Mouse (Mus musculus) liver, embryonic 16.5 days (tissue): ENCODE data around the gene Ceacam20. TPM values are rescaled to one million over a fixed set of nuclear protein-coding genes. Genes with fewer than 3 reads are reported as not detected.
"Not testable (repeated sequence)": the region's sequence is repeated elsewhere in the genome, so short reads cannot be mapped to it uniquely, and the experiment has no call there.

Experiments
- ATAC-seq: fragments of 200-750 bp; cut with Nextera tagmentation; 2 replicates; pipeline ENCODE4 v1.8.0; 2017; ENCODE audit warnings: low read depth, mild to moderate bottlenecking, moderate number of reproducible peaks, moderate library complexity
- H3K27ac ChIP-seq: fragments of 300-500 bp; sonication (generic); 2 replicates; pipeline ENCODE4 v1.5.1; 2014; ENCODE audit warnings: mild to moderate bottlenecking, low read length
- H3K27me3 ChIP-seq: fragments of 300-500 bp; sonication (generic); 2 replicates; pipeline ENCODE4 v1.6.1; 2014; ENCODE audit warnings: low read depth, low read length, mixed read lengths; ENCODE audit not compliant: control insufficient read depth, insufficient read depth
- H3K36me3 ChIP-seq: fragments of 300-500 bp; sonication (generic); 2 replicates; pipeline ENCODE4 v1.6.1; 2014; ENCODE audit warnings: mild to moderate bottlenecking; ENCODE audit not compliant: control insufficient read depth, insufficient read depth
- H3K4me1 ChIP-seq: fragments of 300-500 bp; sonication (generic); 2 replicates; pipeline ENCODE4 v1.6.1; 2014; ENCODE audit warnings: low read depth, low read length, mixed read lengths; ENCODE audit not compliant: control insufficient read depth
- H3K4me2 ChIP-seq: fragments of 300-500 bp; sonication (generic); 2 replicates; pipeline ENCODE4 v1.6.1; 2014; ENCODE audit warnings: low read depth, low read length, mixed read lengths
- H3K4me3 ChIP-seq: fragments of 300-500 bp; sonication (generic); 2 replicates; pipeline ENCODE4 v1.5.1; 2014; ENCODE audit warnings: low read depth, mild to moderate bottlenecking, low read length
- H3K9ac ChIP-seq: fragments of 300-500 bp; sonication (generic); 2 replicates; pipeline ENCODE4 v1.6.1; 2014; ENCODE audit warnings: low read depth, low read length
- H3K9me3 ChIP-seq: fragments of 300-500 bp; sonication (generic); replicated peaks from 2 replicates; pipeline ENCODE4 v1.6.1; 2016; ENCODE audit warnings: low read length; ENCODE audit not compliant: control insufficient read depth
- WGBS: fragments of 180-500 bp; shearing (Covaris S2); extraction: QIAGEN DNeasy Blood & Tissue Kit; methylation state at CpG from one replicate; pipeline ENCODE4 v1.1.7; 2014; ENCODE audit not compliant: insufficient replicate concordance; 5-methylcytosine and 5-hydroxymethylcytosine counted together
- polyA plus RNA-seq: library from polyadenylated mRNA; unstranded; fragments of >200 nt; fragmentation: Nextera tagmentation; extraction: Ambion mirVana; gene quantifications from 2 replicates; pipeline ENCODE4 v1.2.1, GENCODE M21; 2015

Ceacam20 gene
- polyA plus RNA-seq, 1 experiment from 2014 or later, result not detected

DNA sequence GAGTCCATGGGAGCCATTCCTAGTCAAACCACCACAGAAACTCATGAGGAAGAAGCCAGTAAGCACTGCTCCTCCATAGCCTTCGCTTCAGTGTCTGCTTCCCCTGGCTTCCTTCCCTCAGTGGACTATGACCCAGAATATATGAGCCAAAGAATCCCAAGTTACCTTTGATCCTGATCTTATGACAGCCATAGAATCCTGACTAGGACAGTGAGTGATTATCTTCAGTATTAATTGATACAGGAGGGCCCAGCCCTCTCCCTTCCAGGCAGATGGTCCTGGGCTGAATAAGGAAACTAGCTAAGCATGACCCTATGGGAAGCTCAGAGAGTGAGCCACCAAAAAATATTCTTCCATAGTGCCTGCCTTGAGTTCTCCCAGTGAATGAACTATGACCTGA lies 2.8 kb upstream of the Ceacam20 start:
- Histone ChIP-seq H3K27me3 (no peaks in the 10 kb centered on the region), H3K4me1 (no peaks in the 10 kb centered on the region), H3K9ac (no peak overlapping the region), H3K27ac (no peak overlapping the region), H3K36me3 (no peaks in the 10 kb centered on the region), H3K9me3 (no peaks in the 10 kb centered on the region), H3K4me3 (no peak overlapping the region), H3K4me2 (no peak overlapping the region)
- ATAC-seq, result no peak
- WGBS, result 36% methylated on average over 1 of the region's 1 CpGs

DNA sequence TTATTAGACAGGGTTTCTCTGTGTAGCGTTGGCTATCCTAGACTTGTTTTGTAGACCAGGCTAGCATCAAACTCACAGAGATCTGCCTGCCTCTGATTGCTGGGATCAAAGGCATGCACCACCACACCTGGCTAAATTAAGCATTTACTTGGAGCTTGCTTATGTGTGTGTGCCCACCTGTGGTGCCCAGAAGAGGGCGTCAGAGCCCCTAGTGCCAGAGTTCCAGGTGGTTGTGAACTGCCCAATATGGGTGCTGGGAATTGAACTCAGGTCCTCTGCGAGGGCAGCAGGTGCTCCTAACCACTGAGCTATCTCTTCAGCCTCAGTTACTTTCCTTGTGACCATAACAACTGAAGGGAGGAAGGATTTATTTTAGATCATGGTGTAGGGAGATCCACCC lies 3.9 kb downstream of the Ceacam20 start:
- ATAC-seq, result no peak
- Histone ChIP-seq H3K4me2 (no peak overlapping the region), H3K36me3 (no peaks in the 10 kb centered on the region), H3K4me3 (no peak overlapping the region), H3K27ac (no peak overlapping the region), H3K27me3 (no peaks in the 10 kb centered on the region), H3K9ac (no peak overlapping the region), H3K4me1 (no peaks in the 10 kb centered on the region), H3K9me3 (no peaks in the 10 kb centered on the region; the same call in 1 of the 2 replicates)
- 58% methylated on average over 3 of the region's 3 CpGs for WGBS

DNA sequence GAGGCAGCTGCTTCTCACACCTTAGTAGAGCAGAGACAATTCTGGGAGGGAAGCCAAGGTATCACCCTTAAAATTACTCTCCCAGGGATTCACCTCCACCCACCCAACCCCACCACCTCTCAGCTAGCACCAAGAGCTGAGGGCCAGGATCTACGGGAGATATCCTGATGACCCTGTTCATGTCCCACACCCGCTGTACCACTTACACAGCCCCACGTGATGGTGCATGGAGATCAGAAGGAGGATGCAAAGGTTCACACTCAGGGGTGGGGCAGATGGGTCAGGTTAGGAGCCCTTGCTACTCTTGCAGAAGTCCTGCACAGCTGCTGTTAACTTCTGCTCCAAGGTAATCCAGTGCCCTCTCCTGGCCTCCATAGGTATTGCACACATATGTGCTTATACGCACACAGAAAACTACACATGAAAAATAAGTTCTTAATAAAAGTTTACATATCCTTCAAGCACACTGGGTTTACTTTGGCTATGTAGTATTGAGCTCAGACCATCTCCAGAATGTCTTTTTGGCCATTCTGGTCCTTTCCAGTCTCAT lies 4.4 kb downstream of the Ceacam20 start:
- no peaks in the 10 kb centered on the region for H3K36me3 ChIP-seq
- 82% methylated on average over 4 of the region's 4 CpGs for WGBS
- H3K4me3 ChIP-seq, result no peak overlapping the region
- no peaks in the 10 kb centered on the region for H3K4me1 ChIP-seq
- no peaks in the 10 kb centered on the region for H3K27me3 ChIP-seq
- ATAC-seq, result no peak
- H3K9ac ChIP-seq, result no peak overlapping the region
- no peaks in the 10 kb centered on the region; the same call in 1 of the 2 replicates for H3K9me3 ChIP-seq
- H3K4me2 ChIP-seq, result no peak overlapping the region
- no peak overlapping the region for H3K27ac ChIP-seq

DNA sequence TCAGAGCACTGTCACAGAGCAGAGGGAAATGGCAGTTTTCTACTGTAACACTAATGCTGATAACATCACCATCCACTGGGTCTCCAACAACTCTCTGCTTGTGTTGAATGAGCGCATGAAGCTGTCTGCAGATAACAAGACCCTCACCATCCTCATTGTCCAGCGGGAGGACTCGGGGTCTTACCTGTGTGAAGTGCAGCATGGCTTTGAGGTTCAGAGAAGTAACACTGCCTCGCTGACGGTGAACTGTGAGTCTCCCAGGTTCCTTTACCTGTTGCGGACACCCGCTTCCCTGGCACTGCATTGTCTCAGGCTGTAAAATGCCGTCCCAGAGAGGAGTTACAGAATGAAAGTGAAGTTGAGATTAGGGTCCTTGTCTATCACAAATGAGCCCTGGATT lies 5.0 kb downstream of the Ceacam20 start:
- no peak overlapping the region for H3K4me3 ChIP-seq
- no peak for ATAC-seq
- no peaks in the 10 kb centered on the region for H3K27me3 ChIP-seq
- H3K9ac ChIP-seq, result no peak overlapping the region
- no peaks in the 10 kb centered on the region for H3K36me3 ChIP-seq
- no peaks in the 10 kb centered on the region; the same call in 1 of the 2 replicates for H3K9me3 ChIP-seq
- H3K4me2 ChIP-seq, result no peak overlapping the region
- H3K4me1 ChIP-seq, result no peaks in the 10 kb centered on the region
- WGBS, result 77% methylated on average over 8 of the region's 8 CpGs
- H3K27ac ChIP-seq, result no peak overlapping the region

DNA sequence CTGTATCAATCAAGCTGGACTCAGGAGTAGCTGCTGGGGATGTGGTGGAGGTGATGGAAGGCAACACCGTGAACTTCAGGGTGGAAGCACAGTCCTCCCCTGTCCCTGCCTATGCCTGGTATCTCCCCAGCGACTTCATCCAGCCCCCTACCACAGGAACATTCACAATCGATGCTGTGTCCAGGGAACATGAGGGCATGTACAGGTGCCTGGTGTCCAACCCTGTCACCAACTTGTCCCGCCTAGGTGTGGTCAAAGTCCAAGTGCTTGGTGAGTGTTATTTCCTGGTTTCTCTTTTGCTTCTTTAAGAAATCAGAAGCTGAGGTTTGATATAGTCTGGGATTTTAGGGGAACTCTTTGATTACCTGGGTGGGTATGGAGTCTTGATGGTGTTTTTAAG lies 6.3 kb downstream of the Ceacam20 start:
- Histone ChIP-seq H3K9ac (no peak overlapping the region), H3K27ac (no peak overlapping the region), H3K4me3 (no peak overlapping the region), H3K9me3 (no peaks in the 10 kb centered on the region; the same call in 1 of the 2 replicates), H3K27me3 (no peaks in the 10 kb centered on the region), H3K36me3 (no peaks in the 10 kb centered on the region), H3K4me2 (no peak overlapping the region), H3K4me1 (no peaks in the 10 kb centered on the region)
- 60% methylated on average over 4 of the region's 4 CpGs for WGBS
- no peak for ATAC-seq

DNA sequence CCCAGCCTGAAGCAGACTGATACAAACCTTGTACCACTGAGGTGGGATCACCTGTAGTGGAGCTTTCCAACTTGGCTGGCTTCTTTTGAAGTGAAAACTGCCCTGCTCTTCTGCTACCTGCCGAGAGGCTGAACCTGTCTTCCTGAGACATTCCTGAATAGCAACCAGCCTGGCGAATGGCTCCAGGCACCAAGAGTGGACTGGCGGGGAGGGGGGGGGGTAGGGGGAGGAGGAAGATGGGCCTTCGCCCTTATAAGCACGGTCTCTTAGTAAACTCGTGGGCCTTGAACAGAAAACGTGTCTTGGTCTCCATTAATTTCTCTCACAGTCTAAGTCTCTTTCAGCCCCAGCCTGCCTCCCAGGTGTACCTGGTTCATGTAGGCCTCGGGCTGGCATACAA lies 26.0 kb downstream of the Ceacam20 start, which contains the start of gene Nlrp9b:
Nlrp9b (plus strand) TSS at position 301 of the 400 bp plus-strand sequence.
- H3K4me3 ChIP-seq, H3K27me3 ChIP-seq, H3K9me3 ChIP-seq, ATAC-seq, H3K4me1 ChIP-seq, H3K9ac ChIP-seq, H3K27ac ChIP-seq, H3K4me2 ChIP-seq, H3K36me3 ChIP-seq: not testable (repeated sequence)
- 50% methylated on average over 8 of the region's 8 CpGs for WGBS

DNA sequence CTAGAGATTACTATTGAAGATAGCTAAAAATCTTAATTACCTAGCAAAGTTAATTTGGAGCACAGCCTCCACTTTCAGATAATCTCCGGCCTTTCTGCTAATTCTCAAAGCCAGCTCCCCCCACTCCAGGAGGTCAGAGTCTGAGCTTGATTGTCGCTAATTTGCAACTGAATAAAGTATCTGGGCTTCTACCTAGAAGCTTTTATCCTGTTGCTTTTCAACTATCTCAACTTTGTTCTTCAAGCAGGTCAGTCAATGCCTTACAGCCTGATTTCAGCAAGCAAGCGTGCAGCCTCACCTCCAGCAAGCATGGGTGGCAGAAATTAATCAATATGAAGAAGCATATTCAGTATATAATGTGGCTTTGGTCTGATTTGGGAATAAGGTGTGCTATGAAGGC lies 31.5 kb downstream of the Ceacam20 start:
- H3K36me3 ChIP-seq, H3K9ac ChIP-seq, H3K9me3 ChIP-seq, ATAC-seq, H3K4me1 ChIP-seq, H3K4me3 ChIP-seq, H3K27me3 ChIP-seq, H3K27ac ChIP-seq, H3K4me2 ChIP-seq: not testable (repeated sequence)
- WGBS, result 37% methylated on average over 3 of the region's 3 CpGs

DNA sequence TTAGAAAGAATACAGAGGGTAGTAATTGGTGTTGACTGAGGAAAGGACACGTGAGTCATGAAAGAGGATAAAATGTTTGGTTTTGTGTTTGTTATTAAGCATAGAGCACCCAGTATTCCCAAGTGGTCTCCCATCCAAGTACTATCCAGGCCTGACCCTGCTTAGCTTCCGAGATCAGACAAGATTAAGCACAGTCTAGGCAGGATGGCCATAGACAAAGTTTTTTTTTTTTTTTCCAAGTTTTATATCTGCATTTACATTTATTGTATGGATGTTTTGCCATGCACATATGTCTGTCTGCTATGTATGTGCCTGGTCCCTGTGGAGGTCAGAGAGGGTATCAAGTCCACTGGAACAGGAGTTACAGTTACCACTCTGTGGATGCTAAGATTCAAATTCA lies 44.8 kb downstream of the Ceacam20 start:
- 43% methylated on average over 2 of the region's 2 CpGs for WGBS
- Histone ChIP-seq H3K27ac (no peak overlapping the region), H3K9me3 (no peaks in the 10 kb centered on the region), H3K4me3 (no peak overlapping the region), H3K36me3 (no peaks in the 10 kb centered on the region), H3K4me1 (no peaks in the 10 kb centered on the region), H3K27me3 (no peaks in the 10 kb centered on the region), H3K9ac (no peak overlapping the region), H3K4me2 (no peak overlapping the region)
- no peak for ATAC-seq
